Mouse (Mus musculus): ENCODE data around the gene Tmod1. TPM values are rescaled to one million over a fixed set of nuclear protein-coding genes. Genes with fewer than 3 reads are reported as not detected.

The Tmod1 gene
- polyA plus RNA-seq, 1 experiment from 2014 or later = 2.5 TPM

GRCm38 (mm10) chr4:46076892-46077291 is 38.2 kb downstream of the Tmod1 start:
- Histone ChIP-seq H3K4me1 (replicated peaks; ENCODE audit: control insufficient read depth, insufficient read depth, low read length) (no peaks in the 10 kb centered on the region), H3K27ac (ENCODE audit: low read depth) (no peak overlapping the region), H3K27me3 (replicated peaks; ENCODE audit: control insufficient read depth, insufficient read depth, low read length) (no peaks in the 10 kb centered on the region), H3K9ac (ENCODE audit: low read length) (no peak overlapping the region), H3K4me3 (ENCODE audit: low read depth, low read length) (no peak overlapping the region), H3K4me2 (ENCODE audit: low read length) (no peak overlapping the region), H3K36me3 (ENCODE audit: control insufficient read depth, insufficient read depth, low read length) (no peaks in the 10 kb centered on the region), H3K9me3 (ENCODE audit: control insufficient read depth, low read length) (no peaks in the 10 kb centered on the region)
- whole genome bisulfite sequencing = 62% methylated on average over 2 of the region's 2 CpGs
- ATAC-seq (replicated peaks; ENCODE audit: low FRiP score, low TSS enrichment, low read depth) = no peak
- no peak for DNase-seq (ENCODE audit: low spot score)

GRCm38 (mm10) chr4:46080261-46080660 is 41.5 kb downstream of the Tmod1 start:
- H3K27me3 ChIP-seq (replicated peaks; ENCODE audit: control insufficient read depth, insufficient read depth, low read length) = no peaks in the 10 kb centered on the region
- H3K36me3 ChIP-seq (ENCODE audit: control insufficient read depth, insufficient read depth, low read length) = no peaks in the 10 kb centered on the region
- H3K9me3 ChIP-seq (ENCODE audit: control insufficient read depth, low read length) = no peaks in the 10 kb centered on the region
- WGBS = 89% methylated on average over 4 of the region's 4 CpGs
- H3K9ac ChIP-seq (ENCODE audit: low read length) = no peak overlapping the region
- H3K4me3 ChIP-seq (ENCODE audit: low read depth, low read length) = no peak overlapping the region
- no peak overlapping the region for H3K27ac ChIP-seq (ENCODE audit: low read depth)
- no peak overlapping the region for H3K4me2 ChIP-seq (ENCODE audit: low read length)
- ATAC-seq (replicated peaks; ENCODE audit: low FRiP score, low TSS enrichment, low read depth) (no peak), DNase-seq (ENCODE audit: low spot score) (no peak)
- H3K4me1 ChIP-seq (replicated peaks; ENCODE audit: control insufficient read depth, insufficient read depth, low read length) = no peaks in the 10 kb centered on the region

GRCm38 (mm10) chr4:46082555-46082954 is 43.8 kb downstream of the Tmod1 start:
- ATAC-seq (replicated peaks; ENCODE audit: low FRiP score, low TSS enrichment, low read depth) (no peak), DNase-seq (ENCODE audit: low spot score) (no peak)
- no peak overlapping the region for H3K4me3 ChIP-seq (ENCODE audit: low read depth, low read length)
- no peaks in the 10 kb centered on the region for H3K36me3 ChIP-seq (ENCODE audit: control insufficient read depth, insufficient read depth, low read length)
- no peak overlapping the region for H3K9ac ChIP-seq (ENCODE audit: low read length)
- no peak overlapping the region for H3K4me2 ChIP-seq (ENCODE audit: low read length)
- no peak overlapping the region for H3K27ac ChIP-seq (ENCODE audit: low read depth)
- no peaks in the 10 kb centered on the region for H3K4me1 ChIP-seq (replicated peaks; ENCODE audit: control insufficient read depth, insufficient read depth, low read length)
- no peaks in the 10 kb centered on the region for H3K9me3 ChIP-seq (ENCODE audit: control insufficient read depth, low read length)
- 71% methylated on average over 11 of the region's 11 CpGs for WGBS
- no peaks in the 10 kb centered on the region for H3K27me3 ChIP-seq (replicated peaks; ENCODE audit: control insufficient read depth, insufficient read depth, low read length)

DNA sequence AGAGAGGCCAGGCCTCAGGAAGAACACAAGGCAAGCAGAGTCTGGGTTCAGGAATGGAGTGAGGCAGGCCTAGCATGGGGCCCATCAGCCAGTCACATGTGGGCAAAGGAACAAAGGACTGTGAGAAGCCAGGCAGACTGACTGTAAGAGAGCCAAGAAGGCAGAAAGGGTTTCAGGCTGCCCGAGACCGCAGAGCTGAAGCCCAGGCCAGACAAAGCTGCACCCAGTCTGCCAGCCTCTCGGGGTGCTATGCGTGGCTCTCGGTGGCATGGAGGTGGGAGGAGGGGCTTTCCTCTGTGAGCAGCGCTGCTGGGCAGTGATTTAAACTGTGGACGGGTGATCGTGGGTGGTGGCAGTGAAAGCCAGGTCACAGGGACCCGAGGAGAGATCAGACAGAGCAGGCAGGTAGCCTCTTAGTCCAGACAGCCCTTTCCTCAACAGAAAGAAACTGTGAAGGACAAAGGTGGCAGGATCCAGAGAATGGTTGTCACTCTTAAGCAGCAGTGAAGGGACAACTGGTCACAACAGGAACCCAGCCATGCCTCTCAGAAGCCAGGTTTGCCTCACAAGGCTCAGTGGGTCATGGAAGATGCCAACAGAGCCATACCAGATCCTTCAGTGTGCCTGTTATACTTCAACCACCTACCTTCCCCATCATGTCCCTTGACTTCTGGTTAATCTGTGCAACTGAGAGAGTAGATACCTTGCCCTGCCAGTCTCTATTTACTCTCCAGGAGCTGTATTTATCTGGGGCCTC is 45.9 kb downstream of the Tmod1 start:
- WGBS = 71% methylated on average over 9 of the region's 9 CpGs
- Histone ChIP-seq H3K4me1 (replicated peaks; ENCODE audit: control insufficient read depth, insufficient read depth, low read length) (0 out of 2 replicates have a peak, but pooled peaks cover 4% of the 10 kb centered on the region), H3K4me3 (ENCODE audit: low read depth, low read length) (no peak overlapping the region), H3K27ac (ENCODE audit: low read depth) (no peak overlapping the region), H3K9me3 (ENCODE audit: control insufficient read depth, low read length) (no peaks in the 10 kb centered on the region), H3K9ac (ENCODE audit: low read length) (no peak overlapping the region), H3K36me3 (ENCODE audit: control insufficient read depth, insufficient read depth, low read length) (no peaks in the 10 kb centered on the region), H3K4me2 (ENCODE audit: low read length) (no peak overlapping the region), H3K27me3 (replicated peaks; ENCODE audit: control insufficient read depth, insufficient read depth, low read length) (no peaks in the 10 kb centered on the region)
- ATAC-seq (replicated peaks; ENCODE audit: low FRiP score, low TSS enrichment, low read depth) (no peak), DNase-seq (ENCODE audit: low spot score) (no peak)

GRCm38 (mm10) chr4:46085223-46085811 is 46.6 kb downstream of the Tmod1 start:
- no peak overlapping the region for H3K9ac ChIP-seq (ENCODE audit: low read length)
- no peaks in the 10 kb centered on the region for H3K36me3 ChIP-seq (ENCODE audit: control insufficient read depth, insufficient read depth, low read length)
- 0 out of 2 replicates have a peak, but pooled peaks cover 4% of the 10 kb centered on the region for H3K4me1 ChIP-seq (replicated peaks; ENCODE audit: control insufficient read depth, insufficient read depth, low read length)
- H3K27me3 ChIP-seq (replicated peaks; ENCODE audit: control insufficient read depth, insufficient read depth, low read length) = no peaks in the 10 kb centered on the region
- 56% methylated on average over 9 of the region's 9 CpGs for whole genome bisulfite sequencing
- no peaks in the 10 kb centered on the region for H3K9me3 ChIP-seq (ENCODE audit: control insufficient read depth, low read length)
- ATAC-seq (replicated peaks; ENCODE audit: low FRiP score, low TSS enrichment, low read depth) = no peak
- H3K4me3 ChIP-seq (ENCODE audit: low read depth, low read length) = no peak overlapping the region
- no peak overlapping the region for H3K4me2 ChIP-seq (ENCODE audit: low read length)
- no peak overlapping the region for H3K27ac ChIP-seq (ENCODE audit: low read depth)
- DNase-seq (ENCODE audit: low spot score) = no peak

DNA sequence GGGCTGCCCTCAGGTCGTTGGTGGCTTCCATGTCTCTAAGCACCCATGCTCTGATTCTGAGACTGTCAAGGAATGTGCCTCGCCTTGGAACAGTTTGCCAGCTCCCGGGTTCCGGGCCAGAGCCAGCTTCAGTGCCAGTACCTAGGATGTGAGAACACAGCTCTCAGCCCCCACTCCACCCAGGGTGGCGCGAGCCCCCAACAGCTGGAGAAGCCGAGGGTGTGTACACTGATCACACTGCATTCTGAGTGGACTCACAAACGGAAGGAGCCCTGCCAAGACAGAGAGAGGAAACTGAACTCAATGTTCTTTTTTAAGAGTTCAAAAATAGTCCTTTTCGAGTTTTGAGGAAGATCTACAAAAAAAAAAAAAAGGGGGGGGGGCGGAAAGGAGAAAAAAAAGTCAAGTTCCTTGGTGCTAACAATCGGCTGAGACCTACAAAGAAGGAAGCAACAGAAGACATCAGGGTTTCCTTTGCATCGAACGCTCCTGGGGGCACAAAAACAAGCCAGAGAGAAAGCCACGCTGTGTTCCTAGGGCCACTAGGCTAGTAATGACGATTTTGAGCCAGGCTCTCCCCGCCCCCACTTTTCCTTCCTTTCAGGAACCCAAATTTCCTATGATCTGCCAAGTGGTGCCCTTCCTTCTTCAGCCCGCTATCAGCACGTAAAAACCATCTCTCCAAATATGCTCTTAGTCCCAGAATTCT is 48.1 kb downstream of the Tmod1 start:
- Histone ChIP-seq H3K4me3 (ENCODE audit: low read depth, low read length) (no peak overlapping the region), H3K27me3 (replicated peaks; ENCODE audit: control insufficient read depth, insufficient read depth, low read length) (no peaks in the 10 kb centered on the region), H3K9ac (ENCODE audit: low read length) (no peak overlapping the region), H3K4me2 (ENCODE audit: low read length) (no peak overlapping the region), H3K27ac (ENCODE audit: low read depth) (no peak overlapping the region), H3K36me3 (ENCODE audit: control insufficient read depth, insufficient read depth, low read length) (no peaks in the 10 kb centered on the region), H3K4me1 (replicated peaks; ENCODE audit: control insufficient read depth, insufficient read depth, low read length) (0 out of 2 replicates have a peak, but pooled peaks cover 4% of the 10 kb centered on the region), H3K9me3 (ENCODE audit: control insufficient read depth, low read length) (no peaks in the 10 kb centered on the region)
- 82% methylated on average over 18 of the region's 18 CpGs for WGBS
- no peak for DNase-seq (ENCODE audit: low spot score)
- ATAC-seq (replicated peaks; ENCODE audit: low FRiP score, low TSS enrichment, low read depth) = no peak

- no peak overlapping the region for H3K9ac ChIP-seq (ENCODE audit: low read length)
- no peaks in the 10 kb centered on the region for H3K27me3 ChIP-seq (replicated peaks; ENCODE audit: control insufficient read depth, insufficient read depth, low read length)
- H3K9me3 ChIP-seq (ENCODE audit: control insufficient read depth, low read length) = no peaks in the 10 kb centered on the region
- no peak for DNase-seq (ENCODE audit: low spot score)
- 75% methylated on average over 7 of the region's 7 CpGs for WGBS
- H3K4me1 ChIP-seq (replicated peaks; ENCODE audit: control insufficient read depth, insufficient read depth, low read length) = 0 out of 2 replicates have a peak, but pooled peaks cover 4% of the 10 kb centered on the region
- no peak overlapping the region for H3K4me2 ChIP-seq (ENCODE audit: low read length)
- H3K4me3 ChIP-seq (ENCODE audit: low read depth, low read length) = no peak overlapping the region
- H3K36me3 ChIP-seq (ENCODE audit: control insufficient read depth, insufficient read depth, low read length) = no peaks in the 10 kb centered on the region
- H3K27ac ChIP-seq (ENCODE audit: low read depth) = no peak overlapping the region
- no peak for ATAC-seq (replicated peaks; ENCODE audit: low FRiP score, low TSS enrichment, low read depth)
Observed at GRCm38 (mm10) chr4:46087427-46087771, 48.7 kb downstream of the Tmod1 start.

GRCm38 (mm10) chr4:46087852-46088251 is 49.1 kb downstream of the Tmod1 start:
- H3K27ac ChIP-seq (ENCODE audit: low read depth) = no peak overlapping the region
- DNase-seq (ENCODE audit: low spot score) = no peak
- no peaks in the 10 kb centered on the region for H3K27me3 ChIP-seq (replicated peaks; ENCODE audit: control insufficient read depth, insufficient read depth, low read length)
- H3K4me3 ChIP-seq (ENCODE audit: low read depth, low read length) = no peak overlapping the region
- ATAC-seq (replicated peaks; ENCODE audit: low FRiP score, low TSS enrichment, low read depth) = no peak
- WGBS = 41% methylated on average over 5 of the region's 5 CpGs
- H3K36me3 ChIP-seq (ENCODE audit: control insufficient read depth, insufficient read depth, low read length) = no peaks in the 10 kb centered on the region
- no peak overlapping the region for H3K9ac ChIP-seq (ENCODE audit: low read length)
- H3K4me2 ChIP-seq (ENCODE audit: low read length) = no peak overlapping the region
- 0 out of 2 replicates have a peak, but pooled peaks cover 4% of the 10 kb centered on the region for H3K4me1 ChIP-seq (replicated peaks; ENCODE audit: control insufficient read depth, insufficient read depth, low read length)
- H3K9me3 ChIP-seq (ENCODE audit: control insufficient read depth, low read length) = no peaks in the 10 kb centered on the region
